Mouse (Mus musculus): ENCODE measurements around the gene Slc45a2. TPM values are rescaled to one million over a fixed set of nuclear protein-coding genes. Genes with fewer than 3 reads are reported as not detected.
A peak's percentile ranks its signal among the peaks of the same experiment; 100 is the strongest.

Gene Slc45a2
- polyA plus RNA-seq, 1 experiment from 2014 or later: not detected

DNA sequence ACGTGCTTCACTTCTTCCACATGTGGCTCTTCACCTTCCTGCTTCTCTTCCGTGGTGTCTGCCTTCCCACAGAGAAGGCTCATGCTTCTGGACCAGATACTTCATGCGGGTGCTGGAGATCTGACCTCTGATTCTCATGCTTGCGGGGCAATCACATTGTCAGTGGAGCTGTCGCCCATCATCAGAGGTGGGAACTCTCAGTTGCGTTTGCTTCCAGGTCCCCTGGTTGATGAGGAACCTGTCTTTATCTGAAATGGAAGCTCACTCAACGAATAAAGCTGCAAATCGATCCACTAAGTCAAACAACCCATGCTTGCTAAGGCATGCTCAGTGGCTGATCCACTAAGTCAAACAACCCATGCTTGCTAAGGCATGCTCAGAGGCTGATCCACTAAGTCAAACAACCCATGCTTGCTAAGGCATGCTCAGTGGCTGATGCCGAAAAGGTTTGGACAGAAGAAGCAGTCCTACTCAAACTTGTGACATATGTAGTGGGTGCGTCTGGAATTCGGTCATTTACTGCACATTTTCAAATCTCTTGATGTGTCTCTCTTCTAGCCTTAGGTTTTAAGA, 10.5 kb downstream of the Slc45a2 start:
- Histone ChIP-seq H3K36me3 (ENCODE audit: control insufficient read depth, insufficient read depth) (no peaks in the 10 kb centered on the region), H3K4me3 (ENCODE audit: low read depth, low read length) (no peak overlapping the region), H3K27me3 (replicated peaks; ENCODE audit: control insufficient read depth, insufficient read depth, low read length) (no peaks in the 10 kb centered on the region), H3K4me2 (replicated peaks; ENCODE audit: low read depth) (no peak overlapping the region), H3K9me3 (ENCODE audit: control insufficient read depth) (no peaks in the 10 kb centered on the region), H3K27ac (ENCODE audit: low read depth, low read length) (no peak overlapping the region), H3K9ac (ENCODE audit: low read depth, low read length) (no peak overlapping the region), H3K4me1 (replicated peaks; ENCODE audit: control insufficient read depth, insufficient read depth, low read length) (no peaks in the 10 kb centered on the region)
- 62% methylated on average over 11 of the region's 11 CpGs for WGBS
- ATAC-seq: no peak
- no peak for TF ChIP-seq CTCF (IDR thresholded peaks at IDR 0.05; ENCODE audit: low read depth)

- Histone ChIP-seq H3K27me3 (replicated peaks; ENCODE audit: control insufficient read depth, insufficient read depth, low read length) (no peaks in the 10 kb centered on the region), H3K4me2 (replicated peaks; ENCODE audit: low read depth) (no peak overlapping the region), H3K9ac (ENCODE audit: low read depth, low read length) (no peak overlapping the region), H3K9me3 (ENCODE audit: control insufficient read depth) (no peaks in the 10 kb centered on the region), H3K4me3 (ENCODE audit: low read depth, low read length) (no peak overlapping the region), H3K27ac (ENCODE audit: low read depth, low read length) (no peak overlapping the region), H3K4me1 (replicated peaks; ENCODE audit: control insufficient read depth, insufficient read depth, low read length) (no peaks in the 10 kb centered on the region), H3K36me3 (ENCODE audit: control insufficient read depth, insufficient read depth) (no peaks in the 10 kb centered on the region)
- TF ChIP-seq CTCF (IDR thresholded peaks at IDR 0.05; ENCODE audit: low read depth): no peak
- no peak for ATAC-seq
- 70% methylated on average over 2 of the region's 2 CpGs for WGBS
These were observed 14.4 kb downstream of the Slc45a2 start for GRCm38 (mm10) chr15:11014931-11015330.

- H3K9me3 ChIP-seq (ENCODE audit: control insufficient read depth): no peaks in the 10 kb centered on the region
- 0 out of 2 replicates have a peak, but pooled peaks have one; percentile 19 for ATAC-seq
- H3K27me3 ChIP-seq (replicated peaks; ENCODE audit: control insufficient read depth, insufficient read depth, low read length): no peaks in the 10 kb centered on the region
- H3K4me2 ChIP-seq (replicated peaks; ENCODE audit: low read depth): no peak overlapping the region
- H3K27ac ChIP-seq (ENCODE audit: low read depth, low read length): no peak overlapping the region
- no peak for TF ChIP-seq CTCF (IDR thresholded peaks at IDR 0.05; ENCODE audit: low read depth)
- no peaks in the 10 kb centered on the region for H3K36me3 ChIP-seq (ENCODE audit: control insufficient read depth, insufficient read depth)
- H3K9ac ChIP-seq (ENCODE audit: low read depth, low read length): no peak overlapping the region
- H3K4me1 ChIP-seq (replicated peaks; ENCODE audit: control insufficient read depth, insufficient read depth, low read length): no peaks in the 10 kb centered on the region
- H3K4me3 ChIP-seq (ENCODE audit: low read depth, low read length): no peak overlapping the region
- WGBS: 34% methylated on average over 4 of the region's 4 CpGs
These were observed 26.5 kb downstream of the Slc45a2 start for GRCm38 (mm10) chr15:11026801-11027561.

- H3K9ac ChIP-seq (ENCODE audit: low read depth, low read length): no peak overlapping the region
- H3K4me1 ChIP-seq (replicated peaks; ENCODE audit: control insufficient read depth, insufficient read depth, low read length): no peaks in the 10 kb centered on the region
- H3K9me3 ChIP-seq (ENCODE audit: control insufficient read depth): no peaks in the 10 kb centered on the region
- H3K27me3 ChIP-seq (replicated peaks; ENCODE audit: control insufficient read depth, insufficient read depth, low read length): peaks cover 10% of the 10 kb centered on the region
- WGBS: 81% methylated on average over 3 of the region's 3 CpGs
- no peaks in the 10 kb centered on the region for H3K36me3 ChIP-seq (ENCODE audit: control insufficient read depth, insufficient read depth)
- no peak overlapping the region for H3K27ac ChIP-seq (ENCODE audit: low read depth, low read length)
- H3K4me3 ChIP-seq (ENCODE audit: low read depth, low read length): no peak overlapping the region
- no peak for ATAC-seq
- TF ChIP-seq CTCF (IDR thresholded peaks at IDR 0.05; ENCODE audit: low read depth): no peak
- no peak overlapping the region for H3K4me2 ChIP-seq (replicated peaks; ENCODE audit: low read depth)
These were observed 29.7 kb downstream of the Slc45a2 start for GRCm38 (mm10) chr15:11030188-11030587.

DNA sequence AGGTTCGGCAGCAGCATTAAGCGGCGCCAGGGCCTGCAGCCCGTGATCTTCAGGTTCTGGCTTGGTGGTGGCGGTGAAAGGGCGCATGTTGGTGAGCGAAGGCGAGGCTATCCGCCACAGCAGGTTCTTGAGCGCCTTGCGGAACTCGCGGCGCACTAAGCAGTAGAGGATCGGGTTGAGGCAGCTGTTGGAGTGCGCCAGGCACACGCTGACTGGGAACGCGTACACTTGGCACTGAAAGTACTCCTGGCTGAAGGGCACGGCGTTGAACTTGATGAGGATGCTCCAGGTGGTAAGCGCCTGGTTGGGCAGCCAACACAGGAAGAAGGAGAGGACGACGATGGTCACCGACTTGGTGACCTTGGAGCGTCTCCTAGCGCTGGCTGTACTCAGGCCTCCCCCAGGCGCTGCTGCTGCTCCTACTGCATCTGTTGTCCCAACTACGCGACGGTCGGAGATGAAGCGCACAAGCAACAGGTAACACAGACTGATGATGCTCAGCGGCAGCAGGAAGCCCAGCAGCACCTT, 35.5 kb downstream of the Slc45a2 start:
- ATAC-seq: no peak
- peaks cover 43% of the 10 kb centered on the region for H3K27me3 ChIP-seq (replicated peaks; ENCODE audit: control insufficient read depth, insufficient read depth, low read length)
- peak overlapping the region; percentile 58 for H3K4me2 ChIP-seq (replicated peaks; ENCODE audit: low read depth)
- H3K9ac ChIP-seq (ENCODE audit: low read depth, low read length): no peak overlapping the region
- no peak for TF ChIP-seq CTCF (IDR thresholded peaks at IDR 0.05; ENCODE audit: low read depth)
- H3K27ac ChIP-seq (ENCODE audit: low read depth, low read length): no peak overlapping the region
- peak overlapping the region; percentile 31 for H3K4me3 ChIP-seq (ENCODE audit: low read depth, low read length)
- 5% methylated on average over 34 of the region's 34 CpGs for WGBS
- no peaks in the 10 kb centered on the region for H3K9me3 ChIP-seq (ENCODE audit: control insufficient read depth)
- no peaks in the 10 kb centered on the region for H3K36me3 ChIP-seq (ENCODE audit: control insufficient read depth, insufficient read depth)
- 0 out of 2 replicates have a peak, but pooled peaks cover 4% of the 10 kb centered on the region for H3K4me1 ChIP-seq (replicated peaks; ENCODE audit: control insufficient read depth, insufficient read depth, low read length)

DNA sequence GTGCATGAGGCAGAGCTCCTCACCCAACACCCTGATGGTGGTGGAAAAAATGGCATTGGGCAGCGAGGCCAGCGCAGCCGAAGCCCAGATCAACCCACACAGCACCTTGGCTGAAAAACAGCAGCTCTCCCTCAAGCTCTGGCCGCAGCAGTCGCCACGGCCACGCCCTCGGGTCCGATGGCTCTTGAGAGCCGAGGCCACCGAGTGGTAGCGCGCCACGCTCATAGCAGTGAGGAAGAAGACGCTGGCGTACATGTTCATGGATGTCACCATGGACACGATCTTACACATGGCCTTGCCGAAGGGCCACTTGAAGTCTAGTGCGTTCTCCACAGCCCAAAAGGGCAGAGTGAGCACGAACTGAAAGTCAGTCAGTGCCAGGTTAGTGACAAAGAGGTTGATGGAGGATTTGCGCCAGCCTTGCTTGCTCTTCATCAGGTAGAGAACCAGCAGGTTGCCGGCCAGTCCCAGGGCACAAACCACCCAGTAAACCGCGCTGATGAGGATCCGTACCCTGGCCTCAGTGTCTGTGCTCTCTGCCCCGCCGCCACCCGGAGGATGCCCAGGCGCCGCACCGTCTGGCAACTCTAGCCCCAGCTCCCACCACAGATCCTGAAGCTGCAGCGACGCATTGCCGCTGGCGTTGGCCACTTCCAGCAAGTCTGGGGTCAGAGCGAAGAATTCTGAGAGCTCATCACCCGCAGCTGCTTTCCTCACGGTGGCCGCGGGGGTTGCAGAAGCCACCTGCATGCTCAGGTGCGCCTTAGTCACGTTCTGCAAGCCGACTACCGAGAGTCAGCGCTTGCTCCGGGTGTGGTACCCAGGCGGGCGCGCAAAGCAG, 36.2 kb downstream of the Slc45a2 start:
- 0 out of 2 replicates have a peak, but pooled peaks cover 4% of the 10 kb centered on the region for H3K4me1 ChIP-seq (replicated peaks; ENCODE audit: control insufficient read depth, insufficient read depth, low read length)
- H3K9ac ChIP-seq (ENCODE audit: low read depth, low read length): no peak overlapping the region
- 2% methylated on average over 49 of the region's 49 CpGs for WGBS
- no peaks in the 10 kb centered on the region for H3K9me3 ChIP-seq (ENCODE audit: control insufficient read depth)
- no peak overlapping the region for H3K27ac ChIP-seq (ENCODE audit: low read depth, low read length)
- TF ChIP-seq CTCF (IDR thresholded peaks at IDR 0.05; ENCODE audit: low read depth): no peak
- H3K4me3 ChIP-seq (ENCODE audit: low read depth, low read length): peak overlapping the region; percentile 31
- no peak for ATAC-seq
- peaks cover 43% of the 10 kb centered on the region for H3K27me3 ChIP-seq (replicated peaks; ENCODE audit: control insufficient read depth, insufficient read depth, low read length)
- no peaks in the 10 kb centered on the region for H3K36me3 ChIP-seq (ENCODE audit: control insufficient read depth, insufficient read depth)
- peak overlapping the region; percentile 58 for H3K4me2 ChIP-seq (replicated peaks; ENCODE audit: low read depth)
